Mouse (Mus musculus) right cerebral cortex, postnatal 36 days (tissue): ENCODE measurements around the gene Gnl3l.
A peak's percentile ranks its signal among the peaks of the same experiment; 100 is the strongest.

Experiments used
- DNase-seq, 2 experiments: peaks; one replicate each; pipeline ENCODE4 v3.0.0; 2022; ENCODE audit warnings: low spot score in 2 of 2, mixed read lengths in 1 of 2

The Gnl3l gene

DNA sequence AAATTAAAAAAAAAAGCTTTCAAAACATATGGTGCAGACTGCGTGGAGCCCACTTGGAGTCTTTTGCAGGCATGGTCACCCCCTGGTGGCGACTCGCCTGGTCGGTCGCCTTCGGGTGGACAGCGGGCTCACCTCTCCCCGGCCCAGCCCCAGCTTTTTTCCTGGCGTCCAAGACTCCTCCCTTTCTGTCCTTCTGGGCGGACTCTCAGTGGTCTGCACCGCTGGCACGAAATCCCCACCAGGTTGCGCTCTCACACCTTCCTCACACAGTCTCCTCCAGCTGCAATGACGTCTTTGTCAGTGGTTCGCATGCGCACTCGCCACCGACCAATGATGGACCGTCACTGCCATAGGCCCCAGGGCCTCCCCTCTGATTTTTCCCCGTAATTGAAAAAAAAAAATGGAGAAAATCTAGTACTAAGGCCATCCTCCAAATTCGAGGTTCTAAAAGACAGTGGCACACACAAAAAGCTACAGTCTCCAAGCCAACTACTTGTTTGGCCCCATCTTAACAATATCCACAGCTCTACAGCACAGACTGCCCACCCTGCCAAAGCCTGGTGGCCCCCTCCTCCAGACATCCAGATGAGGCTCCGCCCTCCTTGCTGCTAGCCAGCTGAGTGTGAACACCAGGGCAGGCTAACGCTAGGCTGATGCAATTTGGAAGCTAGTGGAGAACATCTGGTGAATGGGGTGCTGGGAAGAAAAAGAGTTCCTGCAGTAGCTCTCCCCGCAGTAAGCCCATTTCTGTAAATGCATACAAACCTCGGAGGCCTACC is 60.4 kb downstream of the Gnl3l start:
- peak; percentile 16 to 18 for DNase-seq

GRCm38 (mm10) chrX:150956016-150956415 is 61.1 kb downstream of the Gnl3l start:
- no peak for DNase-seq

DNA sequence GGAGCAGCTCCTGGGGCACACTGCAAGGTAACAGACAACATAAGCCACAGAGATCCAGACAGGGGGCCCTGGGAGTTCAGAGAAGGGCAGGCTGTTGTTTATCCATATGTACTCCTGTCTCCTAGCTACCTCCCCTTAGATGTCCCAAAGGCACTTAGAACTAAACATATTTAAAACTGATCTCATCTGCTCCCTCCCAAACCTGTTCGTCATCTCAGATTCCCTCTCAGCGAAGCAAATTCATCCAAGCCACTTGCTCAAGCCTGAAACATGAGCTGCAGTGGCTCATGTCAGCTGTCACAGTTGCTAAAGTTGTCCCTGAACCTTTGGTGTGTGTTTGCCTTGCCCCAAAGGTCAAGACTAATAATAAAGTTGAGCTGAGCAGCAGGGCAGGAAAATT is 61.7 kb downstream of the Gnl3l start:
- no peak for DNase-seq

GRCm38 (mm10) chrX:150954721-150955120 is 62.4 kb downstream of the Gnl3l start:
- DNase-seq: no peak
